Mouse (Mus musculus): ENCODE results near the gene Ube2e1.

- TF ChIP-seq CTCF (IDR thresholded peaks at IDR 0.05; ENCODE audit: low read depth) (no peak), EP300 (optimal IDR thresholded peaks at IDR 0.05) (no peak)
These were observed 44.3 kb downstream of the Ube2e1 start for GRCm38 (mm10) chr14:18287391-18287790.

Data from stomach, postnatal 0 days (tissue).